Mouse (Mus musculus): ENCODE data around the gene Tuba4a. TPM values are rescaled to one million over a fixed set of nuclear protein-coding genes. Genes with fewer than 3 reads are reported as not detected.

Tuba4a gene
- polyA plus RNA-seq, 1 experiment from 2014 or later, result 21.3 TPM

GRCm38 (mm10) chr1:75247071-75247930 is 27.6 kb upstream of the Tuba4a start:
- Histone ChIP-seq H3K27me3 (ENCODE audit: insufficient read depth, low read length) (no peaks in the 10 kb centered on the region), H3K9me3 (ENCODE audit: low read depth, low read length) (no peaks in the 10 kb centered on the region), H3K4me1 (ENCODE audit: insufficient read depth) (peaks cover 7% of the 10 kb centered on the region; the same call in 1 of the 2 replicates), H3K36me3 (ENCODE audit: insufficient read depth) (peaks cover 7% of the 10 kb centered on the region; the same call in 1 of the 2 replicates), H3K4me3 (ENCODE audit: low read depth, low read length) (no peak overlapping the region), H3K9ac (peak overlapping the region; percentile 34; the same call in 1 of the 2 replicates), H3K4me2 (no peak overlapping the region), H3K27ac (ENCODE audit: low read depth) (peak overlapping the region; percentile 32; the same call in 1 of the 2 replicates)
- ATAC-seq (ENCODE audit: insufficient read depth) (no peak), DNase-seq (no peak)
- WGBS, result 72% methylated on average over 16 of the region's 16 CpGs
- TF ChIP-seq CTCF (IDR thresholded peaks at IDR 0.05; ENCODE audit: low read depth), result no peak

GRCm38 (mm10) chr1:75244836-75245235 is 25.2 kb upstream of the Tuba4a start:
- peak; percentile 55; the same call in 1 of the 2 replicates for ATAC-seq (ENCODE audit: insufficient read depth)
- Histone ChIP-seq H3K27ac (ENCODE audit: low read depth) (no peak overlapping the region), H3K4me1 (ENCODE audit: insufficient read depth) (peaks cover 7% of the 10 kb centered on the region; the same call in 1 of the 2 replicates), H3K4me2 (no peak overlapping the region), H3K4me3 (ENCODE audit: low read depth, low read length) (no peak overlapping the region), H3K9me3 (ENCODE audit: low read depth, low read length) (no peaks in the 10 kb centered on the region), H3K9ac (no peak overlapping the region), H3K36me3 (ENCODE audit: insufficient read depth) (peaks cover 21% of the 10 kb centered on the region), H3K27me3 (ENCODE audit: insufficient read depth, low read length) (no peaks in the 10 kb centered on the region)
- peak; percentile 81 for DNase-seq
- WGBS, result 19% methylated on average over 4 of the region's 4 CpGs
- TF ChIP-seq CTCF (IDR thresholded peaks at IDR 0.05; ENCODE audit: low read depth), result no peak

- DNase-seq (no peak), ATAC-seq (ENCODE audit: insufficient read depth) (no peak; the same call in 1 of the 2 replicates)
- Histone ChIP-seq H3K27me3 (ENCODE audit: insufficient read depth, low read length) (no peaks in the 10 kb centered on the region), H3K9me3 (ENCODE audit: low read depth, low read length) (no peaks in the 10 kb centered on the region), H3K9ac (no peak overlapping the region), H3K4me2 (no peak overlapping the region), H3K36me3 (ENCODE audit: insufficient read depth) (peaks cover 21% of the 10 kb centered on the region), H3K4me3 (ENCODE audit: low read depth, low read length) (no peak overlapping the region), H3K4me1 (ENCODE audit: insufficient read depth) (peaks cover 7% of the 10 kb centered on the region; the same call in 1 of the 2 replicates), H3K27ac (ENCODE audit: low read depth) (no peak overlapping the region)
- TF ChIP-seq CTCF (IDR thresholded peaks at IDR 0.05; ENCODE audit: low read depth), result no peak
- 87% methylated on average over 12 of the region's 12 CpGs for WGBS
Measured at GRCm38 (mm10) chr1:75244175-75244826, 24.6 kb upstream of the Tuba4a start.

GRCm38 (mm10) chr1:75243411-75243810 is 23.7 kb upstream of the Tuba4a start:
- peaks cover 21% of the 10 kb centered on the region for H3K36me3 ChIP-seq (ENCODE audit: insufficient read depth)
- WGBS, result 85% methylated on average over 14 of the region's 14 CpGs
- ATAC-seq (ENCODE audit: insufficient read depth), result no peak

GRCm38 (mm10) chr1:75239591-75239990 is 19.9 kb upstream of the Tuba4a start:
- no peak for DNase-seq

More at GRCm38 (mm10) chr1:75243411-75243810, 23.7 kb upstream of the Tuba4a start:
- H3K4me1 ChIP-seq (ENCODE audit: insufficient read depth), result peaks cover 7% of the 10 kb centered on the region; the same call in 1 of the 2 replicates
- no peak overlapping the region for H3K9ac ChIP-seq
- H3K27ac ChIP-seq (ENCODE audit: low read depth), result no peak overlapping the region
- TF ChIP-seq CTCF (IDR thresholded peaks at IDR 0.05; ENCODE audit: low read depth), result no peak
- H3K4me2 ChIP-seq, result no peak overlapping the region
- H3K27me3 ChIP-seq (ENCODE audit: insufficient read depth, low read length), result no peaks in the 10 kb centered on the region
- no peaks in the 10 kb centered on the region for H3K9me3 ChIP-seq (ENCODE audit: low read depth, low read length)
- no peak overlapping the region for H3K4me3 ChIP-seq (ENCODE audit: low read depth, low read length)
- no peak for DNase-seq

GRCm38 (mm10) chr1:75236117-75237050 is 16.7 kb upstream of the Tuba4a start, which contains the start of gene Dnajb2:
Gene Dnajb2, plus strand, starts transcription at chr1:75236406.
- Histone ChIP-seq H3K9ac (peak within 1 kb of the TSS; percentile 74), H3K36me3 (ENCODE audit: insufficient read depth) (peaks cover 7% of the 10 kb centered on the region; the same call in 1 of the 2 replicates), H3K4me2 (peak within 1 kb of the TSS; percentile 92), H3K27me3 (ENCODE audit: insufficient read depth, low read length) (no peaks in the 10 kb centered on the region), H3K9me3 (ENCODE audit: low read depth, low read length) (no peaks in the 10 kb centered on the region), H3K4me1 (ENCODE audit: insufficient read depth) (peaks cover 4% of the 10 kb centered on the region; the same call in 1 of the 2 replicates), H3K27ac (ENCODE audit: low read depth) (peak within 1 kb of the TSS; percentile 89), H3K4me3 (ENCODE audit: low read depth, low read length) (peak within 1 kb of the TSS; percentile 68)
- TF ChIP-seq CTCF (IDR thresholded peaks at IDR 0.05; ENCODE audit: low read depth), result no peak
- DNase-seq, result peak; percentile 88
- peak; percentile 94 for ATAC-seq (ENCODE audit: insufficient read depth)
- under 1% methylated on average over 64 of the region's 64 CpGs for WGBS

More at GRCm38 (mm10) chr1:75239591-75239990, 19.9 kb upstream of the Tuba4a start:
- Histone ChIP-seq H3K36me3 (ENCODE audit: insufficient read depth) (peaks cover 21% of the 10 kb centered on the region), H3K4me3 (ENCODE audit: low read depth, low read length) (no peak overlapping the region), H3K27me3 (ENCODE audit: insufficient read depth, low read length) (no peaks in the 10 kb centered on the region), H3K9me3 (ENCODE audit: low read depth, low read length) (no peaks in the 10 kb centered on the region), H3K9ac (no peak overlapping the region), H3K27ac (ENCODE audit: low read depth) (no peak overlapping the region), H3K4me1 (ENCODE audit: insufficient read depth) (peaks cover 4% of the 10 kb centered on the region; the same call in 1 of the 2 replicates), H3K4me2 (no peak overlapping the region)
- no peak for ATAC-seq (ENCODE audit: insufficient read depth)
- TF ChIP-seq CTCF (IDR thresholded peaks at IDR 0.05; ENCODE audit: low read depth), result no peak
- 80% methylated on average over 10 of the region's 10 CpGs for WGBS

Measured in lung, embryonic 14.5 days (tissue).